Mouse (Mus musculus): ENCODE measurements around the gene Rheb. TPM values are rescaled to one million over a fixed set of nuclear protein-coding genes. Genes with fewer than 3 reads are reported as not detected.
"Not testable (repeated sequence)": the region's sequence is repeated elsewhere in the genome, so short reads cannot be mapped to it uniquely, and the experiment has no call there.

Rheb gene
- polyA plus RNA-seq, 1 experiment from 2014 or later, result 200 TPM

DNA sequence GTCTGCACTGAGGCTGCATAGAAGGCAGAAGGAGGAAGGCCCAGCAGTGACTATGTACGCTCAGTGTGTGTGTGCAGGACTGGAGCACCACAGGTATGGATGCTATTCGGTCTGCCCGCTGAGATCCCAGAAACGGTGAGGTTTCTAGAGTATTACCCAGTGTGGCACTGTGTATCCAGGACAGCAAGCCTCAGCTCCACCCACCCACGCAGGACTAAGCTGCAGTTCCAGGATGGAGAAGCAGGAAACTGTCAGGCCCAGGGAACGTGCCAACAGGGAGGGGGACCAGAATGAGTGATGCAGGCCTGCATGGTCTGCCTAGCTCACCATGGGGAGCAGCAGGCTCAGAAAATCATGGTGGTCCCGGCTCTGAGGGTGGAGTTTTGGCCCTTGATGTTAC, 49.5 kb downstream of the Rheb start:
- Histone ChIP-seq H3K4me1 (ENCODE audit: control insufficient read depth, insufficient read depth, low read length) (no peaks in the 10 kb centered on the region), H3K27me3 (ENCODE audit: control insufficient read depth, insufficient read depth, low read length) (no peaks in the 10 kb centered on the region), H3K27ac (replicated peaks; ENCODE audit: low read depth, low read length) (no peak overlapping the region), H3K9ac (ENCODE audit: low read length) (no peak overlapping the region), H3K36me3 (ENCODE audit: control insufficient read depth, insufficient read depth, low read length) (no peaks in the 10 kb centered on the region), H3K4me2 (ENCODE audit: low read depth, severe bottlenecking) (no peak overlapping the region), H3K4me3 (ENCODE audit: low read depth, low read length) (no peak overlapping the region), H3K9me3 (ENCODE audit: control insufficient read depth, low read length) (no peaks in the 10 kb centered on the region)
- ATAC-seq (ENCODE audit: insufficient number of reproducible peaks, low FRiP score, low TSS enrichment, low read depth) (no peak), DNase-seq (ENCODE audit: low spot score) (no peak)
- WGBS, result 77% methylated on average over 7 of the region's 7 CpGs

DNA sequence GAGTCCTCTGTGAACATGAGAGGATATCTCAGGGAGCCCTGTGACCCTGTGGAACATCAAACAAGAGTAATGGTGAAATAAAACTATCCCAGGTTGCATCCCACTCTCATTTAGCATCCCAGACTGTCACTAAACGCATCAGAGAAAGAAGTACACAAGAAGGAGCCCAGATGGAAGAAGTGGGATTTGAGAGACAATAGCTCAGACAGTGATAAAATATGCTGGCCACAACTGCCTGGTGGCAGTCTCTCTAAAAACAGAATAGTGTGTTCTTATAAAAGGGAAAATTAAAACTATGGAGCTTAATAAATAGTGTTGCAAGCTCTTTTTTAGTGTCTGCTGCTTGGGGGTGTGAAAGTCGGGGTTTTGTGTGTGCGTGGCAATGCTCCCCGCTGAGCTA, 59.5 kb downstream of the Rheb start:
- H3K4me1 ChIP-seq (ENCODE audit: control insufficient read depth, insufficient read depth, low read length), result no peaks in the 10 kb centered on the region
- no peak overlapping the region for H3K27ac ChIP-seq (replicated peaks; ENCODE audit: low read depth, low read length)
- H3K4me3 ChIP-seq (ENCODE audit: low read depth, low read length), result no peak overlapping the region
- WGBS, result 75% methylated on average over 4 of the region's 4 CpGs
- no peaks in the 10 kb centered on the region for H3K27me3 ChIP-seq (ENCODE audit: control insufficient read depth, insufficient read depth, low read length)
- ATAC-seq (ENCODE audit: insufficient number of reproducible peaks, low FRiP score, low TSS enrichment, low read depth) (no peak), DNase-seq (ENCODE audit: low spot score) (no peak)
- H3K36me3 ChIP-seq (ENCODE audit: control insufficient read depth, insufficient read depth, low read length), result no peaks in the 10 kb centered on the region
- no peak overlapping the region for H3K9ac ChIP-seq (ENCODE audit: low read length)
- no peaks in the 10 kb centered on the region for H3K9me3 ChIP-seq (ENCODE audit: control insufficient read depth, low read length)
- H3K4me2 ChIP-seq (ENCODE audit: low read depth, severe bottlenecking), result no peak overlapping the region

DNA sequence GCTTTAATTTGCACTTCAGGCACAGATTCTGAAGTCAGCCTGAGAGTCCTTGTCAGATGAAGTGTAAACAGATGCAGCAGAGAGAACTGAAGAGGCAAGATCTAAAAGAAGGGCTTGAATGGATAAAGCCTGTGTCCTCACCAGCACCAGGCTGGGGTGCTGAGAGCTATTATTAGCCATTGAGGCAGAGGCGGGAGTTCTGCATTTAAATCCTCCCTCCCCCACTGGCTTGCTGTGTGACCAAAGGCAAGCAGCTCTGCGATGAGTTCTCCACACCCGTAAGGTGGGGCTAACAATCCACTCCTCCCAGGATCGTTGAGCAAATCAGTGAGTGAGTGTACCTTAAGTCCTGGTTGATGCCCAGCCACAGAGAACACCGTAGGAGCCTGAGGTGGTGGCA, 61.4 kb downstream of the Rheb start:
- Histone ChIP-seq H3K4me1 (ENCODE audit: control insufficient read depth, insufficient read depth, low read length) (no peaks in the 10 kb centered on the region), H3K4me3 (ENCODE audit: low read depth, low read length) (no peak overlapping the region), H3K4me2 (ENCODE audit: low read depth, severe bottlenecking) (no peak overlapping the region), H3K36me3 (ENCODE audit: control insufficient read depth, insufficient read depth, low read length) (no peaks in the 10 kb centered on the region), H3K9ac (ENCODE audit: low read length) (no peak overlapping the region), H3K9me3 (ENCODE audit: control insufficient read depth, low read length) (no peaks in the 10 kb centered on the region), H3K27me3 (ENCODE audit: control insufficient read depth, insufficient read depth, low read length) (no peaks in the 10 kb centered on the region), H3K27ac (replicated peaks; ENCODE audit: low read depth, low read length) (no peak overlapping the region)
- ATAC-seq (ENCODE audit: insufficient number of reproducible peaks, low FRiP score, low TSS enrichment, low read depth), result no peak
- WGBS, result 30% methylated on average over 5 of the region's 5 CpGs
- DNase-seq (ENCODE audit: low spot score), result no peak

DNA sequence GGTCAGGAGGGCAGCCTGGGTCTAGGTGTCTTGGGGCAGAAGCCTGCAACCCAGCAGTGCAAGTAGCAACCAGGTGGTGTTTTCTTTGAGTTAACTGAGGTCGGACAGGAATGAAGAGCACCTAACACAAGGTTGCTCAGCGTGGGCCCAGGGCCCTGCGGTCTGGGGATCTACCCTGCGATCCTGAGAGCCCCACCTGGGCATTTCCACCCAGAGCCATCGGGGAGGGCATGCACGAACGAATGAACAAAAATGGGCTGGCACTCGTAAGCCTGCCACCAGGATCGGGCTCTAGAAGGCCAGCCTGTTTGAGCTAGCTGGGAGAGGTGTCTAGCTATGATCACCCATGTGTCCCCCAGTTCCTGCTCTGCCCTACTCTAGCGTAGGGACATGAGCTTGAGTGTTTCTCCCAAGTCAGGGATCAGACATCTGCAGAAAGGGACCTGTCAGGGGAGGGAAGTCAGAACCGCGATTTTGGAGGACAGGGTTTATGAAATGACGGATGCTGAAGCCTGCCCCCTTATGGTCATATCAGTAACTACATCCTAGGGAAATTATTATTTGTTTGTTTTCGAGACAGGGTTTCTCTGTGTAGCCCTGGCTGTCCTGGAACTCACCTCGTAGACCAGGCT, 62.4 kb downstream of the Rheb start:
- ATAC-seq (ENCODE audit: insufficient number of reproducible peaks, low FRiP score, low TSS enrichment, low read depth), result no peak
- 48% methylated on average over 15 of the region's 15 CpGs for whole genome bisulfite sequencing

DNA sequence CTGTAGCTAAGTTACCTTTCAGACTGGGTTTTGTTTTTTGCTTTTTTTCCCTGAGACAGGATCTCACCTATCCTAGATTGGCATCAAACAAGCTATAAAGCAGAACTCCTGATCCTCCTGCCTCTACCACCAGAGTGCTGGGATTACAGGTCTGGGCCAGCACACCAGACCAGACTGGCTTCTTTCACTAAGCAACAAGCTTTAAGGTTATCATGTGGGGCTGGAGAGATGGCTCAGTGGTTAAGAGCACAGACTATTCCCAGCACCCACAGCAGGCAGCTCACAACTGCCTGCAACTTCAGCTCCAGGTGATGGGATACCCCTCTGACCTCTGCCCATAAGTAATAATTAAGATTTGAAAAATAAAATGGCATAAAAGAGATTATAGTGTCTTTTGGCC, 63.1 kb downstream of the Rheb start:
- no peaks in the 10 kb centered on the region for H3K36me3 ChIP-seq (ENCODE audit: control insufficient read depth, insufficient read depth, low read length)
- no peaks in the 10 kb centered on the region for H3K4me1 ChIP-seq (ENCODE audit: control insufficient read depth, insufficient read depth, low read length)
- H3K27ac ChIP-seq (replicated peaks; ENCODE audit: low read depth, low read length), result no peak overlapping the region
- ATAC-seq (ENCODE audit: insufficient number of reproducible peaks, low FRiP score, low TSS enrichment, low read depth) (no peak), DNase-seq (ENCODE audit: low spot score) (no peak)
- no peaks in the 10 kb centered on the region for H3K9me3 ChIP-seq (ENCODE audit: control insufficient read depth, low read length)
- no peaks in the 10 kb centered on the region for H3K27me3 ChIP-seq (ENCODE audit: control insufficient read depth, insufficient read depth, low read length)
- no peak overlapping the region for H3K4me2 ChIP-seq (ENCODE audit: low read depth, severe bottlenecking)
- no peak overlapping the region for H3K9ac ChIP-seq (ENCODE audit: low read length)
- H3K4me3 ChIP-seq (ENCODE audit: low read depth, low read length), result no peak overlapping the region

More for the DNA sequence above, 62.4 kb downstream of the Rheb start:
- no peak overlapping the region for H3K9ac ChIP-seq (ENCODE audit: low read length)
- no peak overlapping the region for H3K27ac ChIP-seq (replicated peaks; ENCODE audit: low read depth, low read length)
- no peak for DNase-seq (ENCODE audit: low spot score)
- H3K9me3 ChIP-seq (ENCODE audit: control insufficient read depth, low read length), result no peaks in the 10 kb centered on the region
- no peak overlapping the region for H3K4me3 ChIP-seq (ENCODE audit: low read depth, low read length)
- H3K4me1 ChIP-seq (ENCODE audit: control insufficient read depth, insufficient read depth, low read length), result no peaks in the 10 kb centered on the region
- no peak overlapping the region for H3K4me2 ChIP-seq (ENCODE audit: low read depth, severe bottlenecking)
- H3K36me3 ChIP-seq (ENCODE audit: control insufficient read depth, insufficient read depth, low read length), result no peaks in the 10 kb centered on the region
- H3K27me3 ChIP-seq (ENCODE audit: control insufficient read depth, insufficient read depth, low read length), result no peaks in the 10 kb centered on the region

DNA sequence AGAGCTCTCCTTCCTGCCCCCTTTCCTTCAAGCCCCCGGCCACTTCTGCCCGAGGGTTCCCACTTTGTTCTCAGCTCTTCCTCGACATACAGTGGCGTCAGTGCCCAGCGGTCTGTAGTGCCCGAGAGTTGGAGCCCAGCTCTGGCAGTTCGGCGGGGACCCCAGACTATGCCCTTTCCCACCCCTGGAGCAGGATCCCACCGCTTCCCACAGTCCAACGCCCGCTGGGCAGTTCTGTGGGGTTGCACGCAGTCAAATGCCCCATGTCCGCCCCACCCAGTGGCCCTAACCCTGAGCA, 63.6 kb downstream of the Rheb start:
- WGBS, result 52% methylated on average over 13 of the region's 13 CpGs
- no peak overlapping the region for H3K9ac ChIP-seq (ENCODE audit: low read length)
- H3K4me2 ChIP-seq (ENCODE audit: low read depth, severe bottlenecking), result no peak overlapping the region
- no peak overlapping the region for H3K4me3 ChIP-seq (ENCODE audit: low read depth, low read length)
- no peaks in the 10 kb centered on the region for H3K27me3 ChIP-seq (ENCODE audit: control insufficient read depth, insufficient read depth, low read length)
- no peak for DNase-seq (ENCODE audit: low spot score)
- H3K9me3 ChIP-seq (ENCODE audit: control insufficient read depth, low read length), result no peaks in the 10 kb centered on the region
- no peak for ATAC-seq (ENCODE audit: insufficient number of reproducible peaks, low FRiP score, low TSS enrichment, low read depth)
- no peaks in the 10 kb centered on the region for H3K4me1 ChIP-seq (ENCODE audit: control insufficient read depth, insufficient read depth, low read length)
- no peak overlapping the region for H3K27ac ChIP-seq (replicated peaks; ENCODE audit: low read depth, low read length)
- H3K36me3 ChIP-seq (ENCODE audit: control insufficient read depth, insufficient read depth, low read length), result no peaks in the 10 kb centered on the region

DNA sequence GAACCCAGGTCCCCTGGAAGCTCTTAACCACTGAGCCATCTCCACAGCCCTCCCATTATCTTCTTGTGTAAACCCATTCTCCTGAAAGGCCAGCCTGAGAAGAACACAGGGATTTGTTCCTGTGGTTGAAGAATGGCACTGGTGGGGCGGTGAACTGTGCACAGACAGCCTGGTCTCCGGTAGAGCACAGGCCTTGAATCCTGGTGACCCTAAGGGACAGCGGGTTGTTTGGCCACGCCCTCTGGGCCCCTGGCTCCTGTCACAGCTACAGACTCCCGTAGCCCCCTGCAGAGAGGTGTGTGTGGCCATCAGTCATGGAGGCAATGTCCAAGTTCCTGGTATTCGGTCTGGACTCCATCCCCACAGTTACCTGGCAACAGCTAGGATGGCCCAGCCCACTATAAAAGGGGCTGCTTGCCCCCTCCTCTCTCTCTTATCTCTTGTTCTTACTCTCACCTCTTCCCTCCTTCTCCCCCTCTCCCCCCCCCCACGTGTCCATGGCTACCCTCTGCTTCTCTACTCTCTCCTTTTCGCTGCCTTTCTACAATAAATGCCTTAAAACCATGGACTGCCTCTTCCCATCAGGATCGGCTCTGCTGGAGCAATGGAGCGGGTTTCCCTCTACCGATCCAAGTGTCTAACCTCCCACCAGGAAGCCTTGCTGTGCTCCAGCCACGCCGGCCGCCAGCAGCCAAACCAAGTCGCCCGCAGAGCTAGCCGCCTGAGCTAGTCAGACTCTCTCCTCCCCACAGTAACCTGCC, 64.2 kb downstream of the Rheb start:
- Histone ChIP-seq H3K4me3 (ENCODE audit: low read depth, low read length) (no peak overlapping the region), H3K27ac (replicated peaks; ENCODE audit: low read depth, low read length) (no peak overlapping the region), H3K9me3 (ENCODE audit: control insufficient read depth, low read length) (no peaks in the 10 kb centered on the region), H3K9ac (ENCODE audit: low read length) (no peak overlapping the region), H3K36me3 (ENCODE audit: control insufficient read depth, insufficient read depth, low read length) (no peaks in the 10 kb centered on the region), H3K4me1 (ENCODE audit: control insufficient read depth, insufficient read depth, low read length) (no peaks in the 10 kb centered on the region), H3K27me3 (ENCODE audit: control insufficient read depth, insufficient read depth, low read length) (no peaks in the 10 kb centered on the region), H3K4me2 (ENCODE audit: low read depth, severe bottlenecking) (no peak overlapping the region)
- no peak for DNase-seq (ENCODE audit: low spot score)
- 26% methylated on average over 17 of the region's 17 CpGs for WGBS
- ATAC-seq (ENCODE audit: insufficient number of reproducible peaks, low FRiP score, low TSS enrichment, low read depth), result no peak

DNA sequence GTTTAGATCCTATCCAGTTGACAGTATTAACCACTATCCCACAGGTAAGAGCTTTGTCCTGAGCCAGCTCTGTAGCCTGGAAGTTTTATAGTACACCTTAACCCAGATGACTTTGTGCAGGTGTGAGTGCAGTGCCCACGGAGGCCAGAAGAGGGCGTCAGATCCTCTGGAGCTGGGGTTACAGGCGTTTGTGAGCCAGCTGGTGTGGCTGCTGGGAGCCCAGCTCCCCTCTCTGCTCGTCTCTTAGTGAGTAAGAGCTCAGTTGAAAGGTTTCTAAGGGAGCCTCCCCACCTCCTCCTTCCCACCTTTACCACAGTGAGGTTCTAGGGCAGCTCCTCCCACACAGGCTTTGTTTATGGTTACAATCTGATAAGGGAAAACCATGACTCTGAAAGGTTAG, 65.7 kb downstream of the Rheb start:
- DNase-seq (ENCODE audit: low spot score) (no peak), ATAC-seq (ENCODE audit: insufficient number of reproducible peaks, low FRiP score, low TSS enrichment, low read depth) (no peak)
- Histone ChIP-seq H3K27me3 (ENCODE audit: control insufficient read depth, insufficient read depth, low read length) (no peaks in the 10 kb centered on the region), H3K9ac (ENCODE audit: low read length) (no peak overlapping the region), H3K4me2 (ENCODE audit: low read depth, severe bottlenecking) (no peak overlapping the region), H3K36me3 (ENCODE audit: control insufficient read depth, insufficient read depth, low read length) (no peaks in the 10 kb centered on the region), H3K9me3 (ENCODE audit: control insufficient read depth, low read length) (no peaks in the 10 kb centered on the region), H3K4me1 (ENCODE audit: control insufficient read depth, insufficient read depth, low read length) (no peaks in the 10 kb centered on the region), H3K27ac (replicated peaks; ENCODE audit: low read depth, low read length) (no peak overlapping the region), H3K4me3 (ENCODE audit: low read depth, low read length) (no peak overlapping the region)
- WGBS, result 74% methylated on average over 4 of the region's 4 CpGs

DNA sequence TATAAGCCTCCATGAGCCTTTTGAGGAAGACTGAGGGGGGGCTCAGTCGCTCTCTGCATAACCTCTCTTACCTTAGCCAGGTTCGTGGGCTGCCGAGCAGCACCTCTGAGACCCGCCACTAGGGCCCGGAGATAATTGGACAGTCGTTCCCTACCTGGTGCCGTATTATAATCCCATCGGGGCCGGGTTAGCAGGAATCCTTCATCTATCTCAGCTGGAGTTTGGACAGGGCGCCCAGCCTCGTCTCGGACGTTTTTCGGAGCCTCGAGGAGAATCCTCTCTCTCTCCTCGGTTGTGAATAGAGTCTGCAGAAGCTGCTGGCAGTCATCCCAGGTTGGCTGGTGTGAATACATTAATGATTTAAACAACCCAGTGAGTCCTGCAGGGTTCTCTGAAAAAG, 67.9 kb downstream of the Rheb start:
- H3K27ac ChIP-seq (replicated peaks; ENCODE audit: low read depth, low read length); H3K36me3 ChIP-seq (ENCODE audit: control insufficient read depth, insufficient read depth, low read length); H3K27me3 ChIP-seq (ENCODE audit: control insufficient read depth, insufficient read depth, low read length); H3K4me3 ChIP-seq (ENCODE audit: low read depth, low read length); H3K4me2 ChIP-seq (ENCODE audit: low read depth, severe bottlenecking); DNase-seq (ENCODE audit: low spot score); H3K4me1 ChIP-seq (ENCODE audit: control insufficient read depth, insufficient read depth, low read length); H3K9me3 ChIP-seq (ENCODE audit: control insufficient read depth, low read length); ATAC-seq (ENCODE audit: insufficient number of reproducible peaks, low FRiP score, low TSS enrichment, low read depth); H3K9ac ChIP-seq (ENCODE audit: low read length): not testable (repeated sequence)
- 94% methylated on average over 16 of the region's 16 CpGs for WGBS

All from limb, embryonic 11.5 days (tissue).